Mouse (Mus musculus) inflammation-experienced regulatory T-cells, adult 6 months (primary cell): ENCODE results near the gene Agpat2. TPM values are rescaled to one million over a fixed set of nuclear protein-coding genes. Genes with fewer than 3 reads are reported as not detected.

Source experiments
- ATAC-seq: one replicate; pipeline ENCODE4 v1.8.0; 2017
- polyA plus RNA-seq, 3 experiments: library from polyadenylated mRNA; unstranded; fragments of 100-300 nt; shearing (Covaris generic); gene quantifications; one replicate each; pipeline ENCODE4 v1.2.1; 2017

The Agpat2 gene
- polyA plus RNA-seq, 3 experiments from 2014 or later: 6.6 to 9.1 (median 7.4) TPM

GRCm38 (mm10) chr2:26595725-26596435 lies 8.3 kb downstream of the Agpat2 start:
- no peak for ATAC-seq

GRCm38 (mm10) chr2:26594934-26595724 lies 9.1 kb downstream of the Agpat2 start:
- ATAC-seq: no peak

GRCm38 (mm10) chr2:26594461-26594933 lies 9.7 kb downstream of the Agpat2 start:
- ATAC-seq: no peak

GRCm38 (mm10) chr2:26594022-26594346 lies 10.2 kb downstream of the Agpat2 start:
- ATAC-seq: peak; percentile 74

GRCm38 (mm10) chr2:26593211-26594021 lies 10.8 kb downstream of the Agpat2 start:
- ATAC-seq: no peak

- ATAC-seq: no peak
Measured at GRCm38 (mm10) chr2:26591416-26591815, 12.8 kb downstream of the Agpat2 start.

GRCm38 (mm10) chr2:26590962-26591361 lies 13.3 kb downstream of the Agpat2 start:
- ATAC-seq: no peak

GRCm38 (mm10) chr2:26590282-26590681 lies 13.9 kb downstream of the Agpat2 start:
- no peak for ATAC-seq

- ATAC-seq: no peak
Measured at GRCm38 (mm10) chr2:26589284-26589683, 14.9 kb downstream of the Agpat2 start.

GRCm38 (mm10) chr2:26588573-26588972 lies 15.6 kb downstream of the Agpat2 start:
- no peak for ATAC-seq

GRCm38 (mm10) chr2:26587044-26587405 lies 17.2 kb downstream of the Agpat2 start:
- peak; percentile 10 for ATAC-seq

- ATAC-seq: peak; percentile 58
Measured at GRCm38 (mm10) chr2:26586294-26587043, 17.7 kb downstream of the Agpat2 start, which contains the start of gene Gm20532. Gm20532 (plus strand) TSS chr2:26586639.

- ATAC-seq: no peak
Measured at GRCm38 (mm10) chr2:26585713-26586112, 18.5 kb downstream of the Agpat2 start.

- no peak for ATAC-seq
Measured at GRCm38 (mm10) chr2:26583640-26584039, 20.6 kb downstream of the Agpat2 start.

- ATAC-seq: no peak
Measured at GRCm38 (mm10) chr2:26582741-26583140, 21.5 kb downstream of the Agpat2 start.

- ATAC-seq: no peak
Measured at GRCm38 (mm10) chr2:26582203-26582602, 22.0 kb downstream of the Agpat2 start.

- ATAC-seq: no peak
Measured at GRCm38 (mm10) chr2:26580751-26581150, 23.5 kb downstream of the Agpat2 start.

GRCm38 (mm10) chr2:26579714-26580113 lies 24.5 kb downstream of the Agpat2 start, which contains the start of gene Egfl7:
Egfl7 (plus strand) TSS chr2:26580014.
- ATAC-seq: no peak

- ATAC-seq: no peak
Measured at GRCm38 (mm10) chr2:26578369-26578768, 25.8 kb downstream of the Agpat2 start.

GRCm38 (mm10) chr2:26576462-26576861 lies 27.8 kb downstream of the Agpat2 start:
- no peak for ATAC-seq

- ATAC-seq: no peak
Measured at GRCm38 (mm10) chr2:26575865-26576264, 28.4 kb downstream of the Agpat2 start.

- ATAC-seq: no peak
Measured at GRCm38 (mm10) chr2:26575378-26575777, 28.8 kb downstream of the Agpat2 start.
